Mouse (Mus musculus) layer of hippocampus, adult 2 months (tissue): ENCODE data around the gene Armcx2. TPM values are rescaled to one million over a fixed set of nuclear protein-coding genes. Genes with fewer than 3 reads are reported as not detected.
"Not testable (repeated sequence)": the region's sequence is repeated elsewhere in the genome, so short reads cannot be mapped to it uniquely, and the experiment has no call there.

ENCODE experiments used
- DNase-seq, 2 experiments: peaks; one replicate each; pipeline ENCODE4 v3.0.0; 2022; ENCODE audit warnings: low spot score in 2 of 2
- H3K27ac ChIP-seq: fragments of 200-600 bp; 2 replicates; pipeline ENCODE4 v1.8.1; 2022
- H3K4me3 ChIP-seq: fragments of 200-600 bp; 2 replicates; pipeline ENCODE4 v1.8.1; 2022; ENCODE audit warnings: mild to moderate bottlenecking
- CTCF ChIP-seq: fragments of 200-600 bp; conservative IDR thresholded peaks from 2 replicates; pipeline ENCODE4 v1.8.1; 2022; ENCODE audit warnings: antibody characterized with exemption, mild to moderate bottlenecking, moderate library complexity
- long read RNA-seq, 2 experiments: library from polyadenylated mRNA; stranded (forward); transcript quantifications; one replicate each; pipeline ENCODE4 v2.0.0; 2021; ENCODE audit warnings: borderline mapping rate in 2 of 2
- microRNA-seq, 2 experiments: library from miRNA; unstranded; fragments of <30 nt; microRNA quantifications; one replicate each; pipeline ENCODE4 v1.2.0; 2021
- total RNA-seq, 2 experiments: library from RNA; stranded (reverse); gene quantifications; 2 replicates each; pipeline ENCODE4 v1.2.3; 2021

The Armcx2 gene
- total RNA-seq, result 10 to 100 TPM; 87.0 to 87.5 TPM
- long read RNA-seq, experiment 1, transcript Armcx2-202 (6 exons, 3,666 nt), result major isoform, 15 of 32 reads
- long read RNA-seq, experiment 1, partial matches to known transcripts, result 5 of 32 reads
- long read RNA-seq, experiment 1, other reads (novel, unspliced or antisense), result 10 of 32 reads
- long read RNA-seq, experiment 2, transcript Armcx2-202 (6 exons, 3,666 nt), result major isoform, 17 of 44 reads
- long read RNA-seq, experiment 2, partial matches to known transcripts, result 2 of 44 reads
- long read RNA-seq, experiment 2, other reads (novel, unspliced or antisense), result 22 of 44 reads

GRCm38 (mm10) chrX:134808755-134809224 lies at the start of gene Armcx2:
TSS of gene Armcx2 (minus strand) at chrX:134809221.
- no peak for TF ChIP-seq CTCF

GRCm38 (mm10) chrX:134849662-134850061 lies 40.6 kb upstream of the Armcx2 start:
- DNase-seq, result no peak
- no peak overlapping the region for H3K27ac ChIP-seq

More at GRCm38 (mm10) chrX:134808755-134809224, at the start of gene Armcx2:
- peak within 1 kb of the TSS; percentile 87 for H3K27ac ChIP-seq
- H3K4me3 ChIP-seq, result peak within 1 kb of the TSS; percentile 65
- peak; percentile 51 to 57 for DNase-seq

GRCm38 (mm10) chrX:134844424-134844823 lies 35.4 kb upstream of the Armcx2 start:
- TF ChIP-seq CTCF, result no peak
- no peak overlapping the region for H3K27ac ChIP-seq
- DNase-seq, result no peak

More at GRCm38 (mm10) chrX:134849662-134850061, 40.6 kb upstream of the Armcx2 start:
- H3K4me3 ChIP-seq, result no peak overlapping the region
- no peak for TF ChIP-seq CTCF

GRCm38 (mm10) chrX:134830508-134830907 lies 21.5 kb upstream of the Armcx2 start:
- peak; percentile 42 for TF ChIP-seq CTCF
- DNase-seq, result no peak
- H3K4me3 ChIP-seq, result no peak overlapping the region
- H3K27ac ChIP-seq, result no peak overlapping the region

More at GRCm38 (mm10) chrX:134844424-134844823, 35.4 kb upstream of the Armcx2 start:
- H3K4me3 ChIP-seq, result no peak overlapping the region

- no peak for TF ChIP-seq CTCF
- Histone ChIP-seq H3K4me3 (peak overlapping the region; percentile 65), H3K27ac (peak overlapping the region; percentile 87)
- peak; percentile 40 to 43 for DNase-seq
Measured at GRCm38 (mm10) chrX:134807833-134808754, 927 bp downstream of the Armcx2 start.

- no peak overlapping the region for H3K4me3 ChIP-seq
- no peak for DNase-seq
- no peak overlapping the region for H3K27ac ChIP-seq
- TF ChIP-seq CTCF, result no peak
Measured at GRCm38 (mm10) chrX:134787728-134788127, 21.3 kb downstream of the Armcx2 start.

- DNase-seq, H3K27ac ChIP-seq: not testable (repeated sequence)
Measured at GRCm38 (mm10) chrX:134763428-134764198, 45.4 kb downstream of the Armcx2 start.

GRCm38 (mm10) chrX:134757293-134757995 lies 51.6 kb downstream of the Armcx2 start:
- TF ChIP-seq CTCF, result no peak
- Histone ChIP-seq H3K27ac (peak overlapping the region; percentile 91), H3K4me3 (peak overlapping the region; percentile 60)
- no peak for DNase-seq

More at GRCm38 (mm10) chrX:134763428-134764198, 45.4 kb downstream of the Armcx2 start:
- not testable (repeated sequence) for H3K4me3 ChIP-seq

GRCm38 (mm10) chrX:134756434-134757292 lies 52.4 kb downstream of the Armcx2 start, which contains the start of gene Armcx3:
TSS of gene Armcx3 (plus strand) at chrX:134756595.
- Histone ChIP-seq H3K27ac (peak within 1 kb of the TSS; percentile 91), H3K4me3 (peak within 1 kb of the TSS; percentile 60)
- peak; percentile 37 to 58 for DNase-seq
- TF ChIP-seq CTCF, result no peak

Small RNAs within 50 kb of the gene (microRNA-seq; reads per million reads assigned to microRNA genes)
- 0.55 to 0.96 reads per million in 2 experiments for gene Mir7093

Other genes with a start within 250 kb of the Armcx2 start
- gene Btk, start 225.7 kb downstream of the Armcx2 start, total RNA-seq, result 1 to 10 TPM in 1 of 2 experiments, under 1 TPM in 1; 0.66 to 1.2 TPM
- 100 to 1,000 TPM; 122 to 137 TPM for gene Rpl36a, start 223.6 kb downstream of the Armcx2 start, total RNA-seq
- gene Gla, start 208.1 kb downstream of the Armcx2 start, total RNA-seq, result 10 to 100 TPM in 1 of 2 experiments, 1 to 10 TPM in 1; 7.3 to 10.5 TPM
- 100 to 1,000 TPM; 152 to 157 TPM for gene Hnrnph2, start 208.0 kb downstream of the Armcx2 start, total RNA-seq
- 10 to 100 TPM; 34.6 to 35.4 TPM for gene Armcx4, start 122.7 kb downstream of the Armcx2 start, total RNA-seq
- gene Armcx1, start 91.3 kb downstream of the Armcx2 start, total RNA-seq, result 10 to 100 TPM; 49.1 to 56.7 TPM
- gene Armcx6, start 57.8 kb downstream of the Armcx2 start, total RNA-seq, result 1 to 10 TPM; 7.0 to 7.6 TPM
- 10 to 100 TPM; 77.5 to 89.8 TPM for gene Armcx3, start 52.6 kb downstream of the Armcx2 start, total RNA-seq
- under 1 TPM in 1 of 2 experiments, not detected in 1; 0.20 TPM for gene Nxf2, start 155.5 kb upstream of the Armcx2 start, total RNA-seq
- gene Zmat1, start 200.0 kb upstream of the Armcx2 start, total RNA-seq, result 10 to 100 TPM in 1 of 2 experiments, 1 to 10 TPM in 1; 9.2 to 12.2 TPM